Mouse (Mus musculus) brain, embryonic 18.5 days (tissue): Measurements from ENCODE around the gene Prr5.
A peak's percentile ranks its signal among the peaks of the same experiment; 100 is the strongest.

ENCODE experiments used
- DNase-seq: peaks from one replicate; pipeline ENCODE4 v3.0.0-alpha.2; 2012; ENCODE audit warnings: low read depth, low spot score

Gene Prr5

GRCm38 (mm10) chr15:84680545-84681454 lies 11.4 kb downstream of the Prr5 start:
- DNase-seq, result no peak

- no peak for DNase-seq
Measured at GRCm38 (mm10) chr15:84681455-84682193, 12.2 kb downstream of the Prr5 start.

GRCm38 (mm10) chr15:84682206-84682605 lies 12.8 kb downstream of the Prr5 start:
- no peak for DNase-seq

GRCm38 (mm10) chr15:84682821-84683220 lies 13.4 kb downstream of the Prr5 start:
- DNase-seq, result no peak

GRCm38 (mm10) chr15:84684520-84684919 lies 15.1 kb downstream of the Prr5 start:
- no peak for DNase-seq

GRCm38 (mm10) chr15:84685417-84685816 lies 16.0 kb downstream of the Prr5 start:
- DNase-seq, result no peak

- DNase-seq, result no peak
Measured at GRCm38 (mm10) chr15:84687904-84688303, 18.5 kb downstream of the Prr5 start.

- no peak for DNase-seq
Measured at GRCm38 (mm10) chr15:84689356-84689755, 19.9 kb downstream of the Prr5 start.

- DNase-seq, result no peak
Measured at GRCm38 (mm10) chr15:84691513-84691912, 22.1 kb downstream of the Prr5 start.

- DNase-seq, result no peak
Measured at GRCm38 (mm10) chr15:84692645-84693044, 23.2 kb downstream of the Prr5 start.

GRCm38 (mm10) chr15:84696021-84696420 lies 26.6 kb downstream of the Prr5 start:
- no peak for DNase-seq

GRCm38 (mm10) chr15:84697611-84698011 lies 28.2 kb downstream of the Prr5 start:
- peak; percentile 18 for DNase-seq

- no peak for DNase-seq
Measured at GRCm38 (mm10) chr15:84698189-84698588, 28.8 kb downstream of the Prr5 start.

- DNase-seq, result no peak
Measured at GRCm38 (mm10) chr15:84700147-84700794, 30.9 kb downstream of the Prr5 start.

GRCm38 (mm10) chr15:84701947-84702346 lies 32.5 kb downstream of the Prr5 start:
- DNase-seq, result no peak

GRCm38 (mm10) chr15:84702391-84703345 lies 33.2 kb downstream of the Prr5 start:
- no peak for DNase-seq

- no peak for DNase-seq
Measured at GRCm38 (mm10) chr15:84703992-84704391, 34.6 kb downstream of the Prr5 start.

GRCm38 (mm10) chr15:84705351-84705901 lies 36.0 kb downstream of the Prr5 start:
- DNase-seq, result no peak

GRCm38 (mm10) chr15:84706983-84707619 lies 37.7 kb downstream of the Prr5 start:
- no peak for DNase-seq
